Mouse (Mus musculus): ENCODE measurements around the gene Zfp442. TPM values are rescaled to one million over a fixed set of nuclear protein-coding genes. Genes with fewer than 3 reads are reported as not detected.
"Not testable (repeated sequence)": the region's sequence is repeated elsewhere in the genome, so short reads cannot be mapped to it uniquely, and the experiment has no call there.

The Zfp442 gene
- not detected in 2 replicates for polyA plus RNA-seq (2012)

GRCm38 (mm10) chr2:150451180-150451919, at the start of gene Zfp442:
Gene Zfp442 (minus strand): TSS chr2:150451486.
- TF ChIP-seq GATA1 (IDR thresholded peaks at IDR 0.05; ENCODE audit: low read length) = not testable (repeated sequence)

DNA sequence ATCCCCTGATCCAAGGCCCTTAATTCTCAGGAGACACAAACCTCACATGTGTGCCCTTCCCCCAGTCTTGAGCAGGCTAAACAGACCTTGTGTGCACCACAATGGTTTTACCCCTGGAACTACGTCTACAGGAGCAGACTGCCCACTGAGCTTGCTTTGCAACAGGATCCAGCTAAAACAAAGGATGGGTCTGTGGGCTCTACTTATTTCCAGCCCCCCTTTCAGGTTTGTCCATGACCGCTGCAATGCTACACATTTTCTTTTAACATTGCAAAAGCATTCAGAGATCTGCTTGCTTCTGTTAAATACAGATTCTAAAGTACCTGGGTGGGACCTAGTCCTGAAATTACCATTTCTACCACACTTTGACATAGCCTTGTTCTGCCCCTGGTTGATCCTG, 41.7 kb upstream of the Zfp442 start:
- no peak for TF ChIP-seq GATA1 (IDR thresholded peaks at IDR 0.05; ENCODE audit: low read length)

GRCm38 (mm10) chr2:150484939-150485778, 33.9 kb upstream of the Zfp442 start, which contains the start of gene Zfp345:
Gene Zfp345 (minus strand): TSS chr2:150485091.
- TF ChIP-seq GATA1 (IDR thresholded peaks at IDR 0.05; ENCODE audit: low read length) = not testable (repeated sequence)

DNA sequence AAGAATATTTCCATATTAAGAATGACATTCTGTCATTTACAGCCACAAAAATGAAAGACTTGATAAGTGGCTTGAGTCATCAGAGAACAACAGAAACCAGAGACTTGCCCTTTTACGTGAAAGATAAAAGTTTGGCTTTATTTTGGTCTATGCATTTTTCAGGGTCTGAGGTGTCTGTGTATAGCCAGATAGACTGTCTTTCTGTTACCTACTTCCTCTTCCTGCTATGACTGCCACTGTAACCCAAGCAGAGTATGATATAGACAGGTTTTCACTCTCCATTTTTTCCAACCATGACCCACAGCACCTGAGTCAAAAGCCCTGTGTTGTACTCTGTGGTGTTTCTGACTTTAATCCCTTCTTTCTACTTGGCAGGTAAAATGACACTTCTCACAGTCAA, 61.1 kb downstream of the Zfp442 start:
- no peak for TF ChIP-seq GATA1 (IDR thresholded peaks at IDR 0.05; ENCODE audit: low read length)

DNA sequence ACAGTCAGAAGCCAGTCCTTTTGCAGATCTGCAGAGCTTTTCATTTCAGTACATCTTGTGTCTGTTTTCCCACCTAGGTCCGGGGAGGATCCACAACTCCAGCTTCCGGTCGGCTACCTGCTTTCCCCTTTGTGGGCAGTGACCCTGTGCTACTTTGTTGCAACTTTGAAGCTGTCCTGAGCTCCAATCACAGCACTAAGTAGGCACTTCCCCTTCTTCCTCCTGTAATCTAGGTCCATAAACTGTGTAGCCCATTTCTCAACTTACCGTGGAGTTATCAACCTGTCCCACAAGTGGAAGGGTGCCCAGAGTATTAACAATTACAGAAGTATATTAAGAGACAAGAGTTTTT, 88.4 kb downstream of the Zfp442 start:
- no peak for TF ChIP-seq GATA1 (IDR thresholded peaks at IDR 0.05; ENCODE audit: low read length)

DNA sequence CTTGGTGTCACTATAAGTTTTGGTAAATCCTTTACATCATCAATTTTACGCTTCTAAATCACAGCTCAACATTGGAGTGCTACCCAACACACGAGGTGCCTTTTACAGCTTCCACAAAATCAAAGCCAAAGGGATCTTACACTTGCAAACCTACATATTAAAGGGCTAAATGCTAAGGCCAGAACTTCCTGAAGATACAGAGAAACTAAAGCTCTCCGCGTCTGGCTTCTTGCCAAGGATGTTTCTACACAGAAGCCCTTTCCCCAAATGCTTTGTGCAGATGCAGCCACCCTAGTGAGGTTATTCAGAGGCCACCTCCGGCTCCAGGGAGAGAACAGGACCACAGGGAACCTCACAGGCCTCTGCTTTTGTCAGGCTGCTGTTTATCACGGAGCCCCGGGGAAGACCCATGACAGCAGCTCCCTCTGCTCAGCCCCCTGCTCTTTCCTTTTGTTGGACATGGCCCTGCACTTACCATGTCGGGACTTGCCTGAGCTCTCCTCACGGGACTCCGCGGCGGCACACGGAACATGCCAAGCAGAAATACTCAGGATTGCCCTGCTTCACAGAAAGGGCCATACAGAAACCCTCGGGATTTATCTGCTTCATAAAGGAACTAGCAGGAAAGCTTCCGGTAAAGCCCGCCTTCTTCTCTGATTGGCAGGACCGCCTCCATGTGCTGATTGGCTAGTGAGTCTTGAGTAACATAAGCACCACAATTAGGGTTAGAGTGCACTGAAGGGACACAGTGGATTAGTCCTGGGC, 89.0 kb downstream of the Zfp442 start, which contains the start of gene 3300002I08Rik:
Gene 3300002I08Rik (minus strand): TSS at position 653 of the 765 bp plus-strand sequence.
- not testable (repeated sequence) for TF ChIP-seq GATA1 (IDR thresholded peaks at IDR 0.05; ENCODE audit: low read length)

Other genes starting within 250 kb of the Zfp442 start
- gene Zfp937, start 233.4 kb downstream of the Zfp442 start, polyA plus RNA-seq (2012) = not detected in 2 replicates
- 0.08 and 0.31 TPM in 2 replicates for gene Gm21994, start 195.9 kb downstream of the Zfp442 start, polyA plus RNA-seq (2012)
- gene Gm14124, start 194.0 kb downstream of the Zfp442 start, polyA plus RNA-seq (2012) = not detected in 2 replicates
- not detected in 2 replicates for gene Gm10130, start 127.8 kb downstream of the Zfp442 start, polyA plus RNA-seq (2012)
- gene 3300002I08Rik, start 88.7 kb downstream of the Zfp442 start, polyA plus RNA-seq (2012) = not detected in 2 replicates
- 0.23 TPM in 1 of 2 replicates, not detected in the other for gene Zfp345, start 33.6 kb upstream of the Zfp442 start, polyA plus RNA-seq (2012)
- gene Cst7, start 118.9 kb upstream of the Zfp442 start, polyA plus RNA-seq (2012) = 0.33 and 0.37 TPM in 2 replicates
- gene Apmap, start 157.1 kb upstream of the Zfp442 start, polyA plus RNA-seq (2012) = 49.8 and 56.2 TPM in 2 replicates
- 21.2 and 34.7 TPM in 2 replicates for gene Acss1, start 217.0 kb upstream of the Zfp442 start, polyA plus RNA-seq (2012)
- gene Vsx1, start 237.9 kb upstream of the Zfp442 start, polyA plus RNA-seq (2012) = not detected in 2 replicates